Mouse (Mus musculus) intestine, postnatal 0 days (tissue): ENCODE results near the gene Cdk14. TPM values are rescaled to one million over a fixed set of nuclear protein-coding genes. Genes with fewer than 3 reads are reported as not detected.

Experiments used
- ATAC-seq: fragments of 200-750 bp; cut with Nextera tagmentation; 2 replicates; pipeline ENCODE4 v1.8.0; 2017; ENCODE audit warnings: mild to moderate bottlenecking, moderate TSS enrichment, moderate library complexity
- H3K27ac ChIP-seq: fragments of 300-500 bp; sonication (generic); 2 replicates; pipeline ENCODE4 v1.5.1; 2014; ENCODE audit warnings: mild to moderate bottlenecking, low read depth, low read length, moderate library complexity
- H3K27me3 ChIP-seq: fragments of 300-500 bp; sonication (generic); replicated peaks from 2 replicates; pipeline ENCODE4 v1.6.1; 2014; ENCODE audit warnings: low read length, mixed read lengths; ENCODE audit not compliant: control insufficient read depth, insufficient read depth
- H3K36me3 ChIP-seq: fragments of 300-500 bp; sonication (generic); 2 replicates; pipeline ENCODE4 v1.6.1; 2014; ENCODE audit warnings: mild to moderate bottlenecking, moderate library complexity; ENCODE audit not compliant: control insufficient read depth, insufficient read depth
- H3K4me1 ChIP-seq: fragments of 300-500 bp; sonication (generic); replicated peaks from 2 replicates; pipeline ENCODE4 v1.6.1; 2014; ENCODE audit warnings: antibody characterized with exemption, low read length, mixed read lengths; ENCODE audit not compliant: control insufficient read depth, insufficient read depth
- H3K4me2 ChIP-seq: fragments of 300-500 bp; sonication (generic); replicated peaks from 2 replicates; pipeline ENCODE4 v1.6.1; 2014; ENCODE audit warnings: low read depth, mild to moderate bottlenecking, moderate library complexity
- H3K4me3 ChIP-seq: fragments of 300-500 bp; sonication (generic); 2 replicates; pipeline ENCODE4 v1.5.1; 2014; ENCODE audit warnings: low read depth, low read length
- H3K9ac ChIP-seq: fragments of 300-500 bp; sonication (generic); 2 replicates; pipeline ENCODE4 v1.6.1; 2014; ENCODE audit warnings: mild to moderate bottlenecking, low read depth, low read length
- H3K9me3 ChIP-seq: fragments of 300-500 bp; sonication (generic); 2 replicates; pipeline ENCODE4 v1.6.1; 2016; ENCODE audit warnings: mixed run types; ENCODE audit not compliant: control insufficient read depth
- CTCF ChIP-seq: sonication (generic); IDR thresholded peaks from 2 replicates; pipeline ENCODE4 v1.5.1; 2016; ENCODE audit warnings: low read depth, mild to moderate bottlenecking, control low read depth, antibody characterized with exemption, moderate library complexity
- WGBS: fragments of 180-500 bp; shearing (Covaris S2); extraction: QIAGEN DNeasy Blood & Tissue Kit; methylation state at CpG from one replicate; pipeline ENCODE4 v1.1.7; 2014; 5-methylcytosine and 5-hydroxymethylcytosine counted together
- polyA plus RNA-seq: library from polyadenylated mRNA; unstranded; fragments of >200 nt; fragmentation: Nextera tagmentation; extraction: Ambion mirVana; gene quantifications from 2 replicates; pipeline ENCODE4 v1.2.1, GENCODE M21; 2015

The Cdk14 gene
- polyA plus RNA-seq, 1 experiment from 2014 or later, result 4.4 TPM

DNA sequence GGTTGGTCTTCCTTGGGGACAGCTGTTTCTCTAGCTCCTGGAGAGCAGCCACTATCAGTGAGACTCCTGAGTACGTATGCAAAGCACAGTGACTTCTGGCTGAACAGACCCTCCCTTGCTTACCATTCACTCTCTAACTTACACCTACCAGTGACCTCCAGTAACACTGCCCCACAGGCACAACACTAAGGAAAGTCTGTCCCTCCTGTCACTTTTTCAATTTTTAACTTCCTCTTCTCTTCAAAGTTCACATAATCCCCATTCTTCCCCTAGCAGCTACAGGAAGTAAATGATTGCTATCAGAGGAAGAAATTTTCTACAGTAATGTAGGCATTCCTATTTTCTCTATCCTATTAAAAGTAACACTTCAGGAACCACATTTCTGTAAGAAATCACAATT is 485.0 kb downstream of the Cdk14 start:
- no peaks in the 10 kb centered on the region for H3K27me3 ChIP-seq
- WGBS, result 48% methylated on average over 1 of the region's 1 CpGs
- TF ChIP-seq CTCF, result no peak
- no peak overlapping the region for H3K4me3 ChIP-seq
- H3K4me1 ChIP-seq, result no peaks in the 10 kb centered on the region
- no peaks in the 10 kb centered on the region for H3K36me3 ChIP-seq
- no peaks in the 10 kb centered on the region for H3K9me3 ChIP-seq
- H3K9ac ChIP-seq, result no peak overlapping the region
- no peak overlapping the region for H3K4me2 ChIP-seq
- no peak overlapping the region for H3K27ac ChIP-seq
- ATAC-seq, result no peak

DNA sequence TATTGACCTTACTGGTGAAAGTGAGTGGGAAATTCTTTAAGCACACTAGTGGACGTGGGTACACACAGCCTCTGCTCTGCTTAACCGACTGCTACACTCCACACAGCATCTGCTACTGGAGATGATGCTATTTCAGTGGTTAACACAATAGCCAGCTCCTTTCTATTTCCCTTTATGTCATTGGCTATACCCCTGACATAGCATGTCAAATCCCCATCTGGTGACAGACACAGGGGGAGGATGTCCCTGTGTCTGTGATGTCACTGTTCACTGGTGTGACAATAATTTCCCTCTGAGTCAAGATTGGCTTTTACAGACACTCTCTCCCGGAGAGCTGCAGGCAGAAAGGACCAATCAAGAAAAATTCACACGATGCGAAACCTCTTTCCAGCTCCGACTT is 485.6 kb downstream of the Cdk14 start:
- Histone ChIP-seq H3K4me1 (no peaks in the 10 kb centered on the region), H3K9ac (no peak overlapping the region), H3K36me3 (no peaks in the 10 kb centered on the region), H3K4me2 (no peak overlapping the region), H3K4me3 (no peak overlapping the region), H3K27ac (no peak overlapping the region), H3K27me3 (no peaks in the 10 kb centered on the region), H3K9me3 (no peaks in the 10 kb centered on the region)
- no peak for ATAC-seq
- TF ChIP-seq CTCF, result no peak
- 84% methylated on average over 6 of the region's 6 CpGs for WGBS

DNA sequence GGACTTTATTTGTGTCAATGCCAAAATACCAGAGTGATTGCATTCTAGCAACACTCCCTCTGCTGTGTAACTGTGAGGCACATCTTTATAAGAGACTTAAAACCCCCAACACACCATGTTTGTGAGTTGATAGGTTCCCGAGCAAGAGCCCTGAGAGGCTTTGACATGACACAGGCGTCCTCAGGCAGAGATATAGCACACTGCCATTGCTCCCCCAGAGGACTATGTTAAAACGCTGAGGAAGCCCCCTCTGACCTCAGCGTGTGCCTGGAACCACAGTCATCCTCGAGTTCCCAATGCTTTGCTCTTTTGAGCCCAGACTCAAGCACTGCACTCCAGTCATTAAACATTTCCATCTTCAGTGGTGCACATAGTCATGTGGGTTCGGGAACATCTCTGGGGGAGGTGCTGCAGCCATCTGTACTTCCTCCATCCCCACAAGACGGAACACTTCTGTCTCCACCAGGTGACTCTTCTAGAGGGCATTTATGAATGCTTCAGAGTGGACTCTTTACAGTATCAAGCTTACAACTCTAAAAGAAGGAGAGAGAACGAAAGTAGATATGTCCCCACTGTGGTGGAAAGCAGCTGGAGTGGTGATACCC is 488.5 kb downstream of the Cdk14 start:
- no peak overlapping the region for H3K4me2 ChIP-seq
- WGBS, result 64% methylated on average over 8 of the region's 8 CpGs
- H3K4me1 ChIP-seq, result no peaks in the 10 kb centered on the region
- ATAC-seq, result no peak
- no peak overlapping the region for H3K27ac ChIP-seq
- no peaks in the 10 kb centered on the region for H3K27me3 ChIP-seq
- no peak overlapping the region for H3K9ac ChIP-seq
- no peaks in the 10 kb centered on the region for H3K9me3 ChIP-seq
- H3K36me3 ChIP-seq, result no peaks in the 10 kb centered on the region
- TF ChIP-seq CTCF, result no peak
- no peak overlapping the region for H3K4me3 ChIP-seq

DNA sequence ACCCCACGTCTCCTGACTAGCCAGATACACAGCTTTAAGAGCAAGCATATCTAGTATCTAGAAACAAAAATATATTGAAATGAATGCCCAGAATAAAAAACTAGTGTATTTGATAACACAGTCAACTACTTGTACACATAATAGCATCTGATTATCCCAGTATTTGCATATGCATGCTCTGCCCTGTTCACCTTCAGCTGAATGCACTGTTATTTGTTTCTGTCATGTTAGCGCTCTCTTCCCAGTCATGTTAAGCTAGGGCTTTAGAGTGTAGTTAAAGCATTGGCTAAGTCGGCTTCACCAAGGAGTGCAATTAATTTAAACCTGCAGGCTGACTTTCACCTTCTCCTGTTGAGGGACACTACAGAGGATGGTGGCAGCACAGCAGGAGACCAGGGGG is 490.5 kb downstream of the Cdk14 start:
- H3K36me3 ChIP-seq, result no peaks in the 10 kb centered on the region
- no peaks in the 10 kb centered on the region for H3K9me3 ChIP-seq
- no peaks in the 10 kb centered on the region for H3K27me3 ChIP-seq
- ATAC-seq, result no peak
- H3K4me2 ChIP-seq, result no peak overlapping the region
- no peaks in the 10 kb centered on the region for H3K4me1 ChIP-seq
- H3K4me3 ChIP-seq, result no peak overlapping the region
- 83% methylated on average over 3 of the region's 3 CpGs for WGBS
- H3K27ac ChIP-seq, result no peak overlapping the region
- TF ChIP-seq CTCF, result no peak
- no peak overlapping the region for H3K9ac ChIP-seq

DNA sequence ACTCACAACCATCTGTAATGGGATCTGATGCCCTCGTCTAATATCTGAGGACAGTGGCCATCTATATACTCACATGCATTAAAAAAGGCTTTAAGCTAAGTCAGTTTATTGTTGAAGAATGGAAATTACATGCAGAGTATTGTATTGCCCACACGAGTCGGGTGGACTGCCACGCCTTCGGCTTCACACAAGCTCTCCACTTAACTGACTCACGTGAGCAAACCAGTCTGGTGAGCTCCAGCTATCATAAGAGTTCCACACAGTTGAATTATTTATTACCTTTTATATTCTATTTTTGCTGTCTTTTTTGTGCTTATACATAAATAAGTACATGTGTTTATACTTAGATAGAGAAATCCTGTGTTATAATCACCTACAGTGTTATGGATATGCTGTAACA is 495.2 kb downstream of the Cdk14 start:
- no peaks in the 10 kb centered on the region for H3K27me3 ChIP-seq
- 51% methylated on average over 6 of the region's 6 CpGs for WGBS
- H3K9ac ChIP-seq, result no peak overlapping the region
- no peaks in the 10 kb centered on the region for H3K4me1 ChIP-seq
- no peaks in the 10 kb centered on the region for H3K36me3 ChIP-seq
- no peak for TF ChIP-seq CTCF
- ATAC-seq, result no peak
- no peaks in the 10 kb centered on the region for H3K9me3 ChIP-seq
- H3K4me2 ChIP-seq, result no peak overlapping the region
- H3K27ac ChIP-seq, result no peak overlapping the region
- no peak overlapping the region for H3K4me3 ChIP-seq

DNA sequence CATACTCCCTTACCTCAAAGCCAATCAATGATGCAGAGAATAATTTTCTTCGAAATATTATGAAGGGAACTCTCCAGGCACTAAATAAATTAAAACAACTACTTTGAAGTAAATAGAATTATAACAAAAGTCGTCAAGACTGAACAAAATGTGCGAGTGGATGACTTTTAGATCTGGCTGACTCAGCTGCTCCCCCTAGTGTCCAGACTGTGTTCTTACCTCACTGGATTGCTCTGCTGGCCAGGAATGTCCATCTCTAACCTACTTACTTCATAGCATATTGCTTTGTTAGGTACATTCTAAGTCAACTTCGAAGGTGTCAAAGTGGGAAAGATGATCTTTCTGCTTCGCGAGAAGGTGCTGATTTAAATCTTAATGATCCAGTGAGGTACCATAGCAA is 501.7 kb downstream of the Cdk14 start:
- H3K4me2 ChIP-seq, result no peak overlapping the region
- no peaks in the 10 kb centered on the region for H3K4me1 ChIP-seq
- H3K27me3 ChIP-seq, result no peaks in the 10 kb centered on the region
- no peak overlapping the region for H3K27ac ChIP-seq
- H3K36me3 ChIP-seq, result no peaks in the 10 kb centered on the region
- peak; percentile 93 for TF ChIP-seq CTCF
- no peak for ATAC-seq
- H3K9ac ChIP-seq, result no peak overlapping the region
- 13% methylated on average over 6 of the region's 6 CpGs for WGBS
- no peak overlapping the region for H3K4me3 ChIP-seq
- H3K9me3 ChIP-seq, result no peaks in the 10 kb centered on the region

DNA sequence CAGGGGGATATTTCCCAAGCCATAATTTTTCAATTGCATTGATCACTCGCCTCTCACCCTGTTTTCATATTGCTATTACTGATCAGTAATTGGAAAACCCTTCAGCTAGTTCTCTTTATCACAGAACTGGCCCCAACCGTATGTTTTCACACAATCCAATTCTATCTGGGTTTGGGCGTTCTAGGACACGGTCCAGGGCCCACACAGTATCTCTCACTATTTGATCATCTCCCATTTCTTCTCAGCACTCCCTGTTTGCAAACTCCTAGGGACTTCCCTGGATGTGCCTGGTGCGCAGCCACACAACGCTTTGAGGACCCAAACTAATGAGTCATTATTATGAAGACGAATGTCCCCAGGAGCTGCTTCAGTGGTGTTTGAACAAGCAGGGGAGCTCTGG is 502.4 kb downstream of the Cdk14 start:
- Histone ChIP-seq H3K36me3 (no peaks in the 10 kb centered on the region), H3K4me2 (no peak overlapping the region), H3K9me3 (no peaks in the 10 kb centered on the region), H3K27me3 (no peaks in the 10 kb centered on the region), H3K4me1 (no peaks in the 10 kb centered on the region), H3K4me3 (no peak overlapping the region), H3K9ac (no peak overlapping the region), H3K27ac (no peak overlapping the region)
- no peak for ATAC-seq
- TF ChIP-seq CTCF, result no peak
- WGBS, result 84% methylated on average over 7 of the region's 7 CpGs
